Mouse (Mus musculus) cortical plate, adult 2 months (tissue): ENCODE measurements around the gene Eva1b. TPM values are rescaled to one million over a fixed set of nuclear protein-coding genes. Genes with fewer than 3 reads are reported as not detected.

Source experiments
- H3K27ac ChIP-seq: fragments of 200-500 bp; 2 replicates; pipeline ENCODE4 v1.5.1; 2012; ENCODE audit warnings: low read length, control low read depth, inconsistent platforms; ENCODE audit not compliant: insufficient read depth
- H3K4me1 ChIP-seq: fragments of 200-500 bp; 2 replicates; pipeline ENCODE4 v1.6.1; 2011; ENCODE audit warnings: low read length; ENCODE audit not compliant: control insufficient read depth, insufficient read depth
- H3K4me3 ChIP-seq: fragments of 200-500 bp; 2 replicates; pipeline ENCODE4 v1.5.1; 2011; ENCODE audit warnings: mild to moderate bottlenecking, low read length, control low read depth; ENCODE audit not compliant: insufficient read depth
- CTCF ChIP-seq: fragments of 200-500 bp; IDR thresholded peaks from 2 replicates; pipeline ENCODE4 v1.5.1; 2011; ENCODE audit warnings: mild to moderate bottlenecking, control low read depth, low read length; ENCODE audit not compliant: insufficient read depth; ENCODE audit errors: extremely low read depth
- POLR2A ChIP-seq: fragments of 200-500 bp; IDR thresholded peaks from 2 replicates; pipeline ENCODE4 v1.6.1; 2011; ENCODE audit warnings: mild to moderate bottlenecking, low read length, control low read depth; ENCODE audit not compliant: insufficient read depth; ENCODE audit errors: extremely low read depth
- polyA plus RNA-seq: library from polyadenylated mRNA; depleted of rRNA; stranded (reverse); fragments of >200 nt; gene quantifications from 2 replicates; pipeline ENCODE4 v1.2.3, GENCODE M21; 2012; rRNA removed

The Eva1b gene
- polyA plus RNA-seq, result 7.6 and 7.9 TPM in 2 replicates

- Histone ChIP-seq H3K4me1 (peaks cover 2% of the 10 kb centered on the region; the same call in 1 of the 2 replicates), H3K27ac (0 out of 2 replicates have a peak within 1 kb of the TSS, but pooled peaks have one; percentile 67), H3K4me3 (peak within 1 kb of the TSS; percentile 33)
- TF ChIP-seq CTCF (no peak), POLR2A (no peak)
Observed at GRCm38 (mm10) chr4:126147533-126148160, at the start of gene Eva1b. Gene Eva1b, plus strand, starts transcription at chr4:126147744.

- TF ChIP-seq CTCF, result no peak
- TF ChIP-seq POLR2A, result no peak
- Histone ChIP-seq H3K4me1 (no peaks in the 10 kb centered on the region; the same call in 1 of the 2 replicates), H3K27ac (no peak overlapping the region), H3K4me3 (no peak overlapping the region)
Observed at GRCm38 (mm10) chr4:126099365-126099764, 48.2 kb upstream of the Eva1b start.

GRCm38 (mm10) chr4:126100764-126101163, 46.8 kb upstream of the Eva1b start:
- H3K4me1 ChIP-seq, result peaks cover 2% of the 10 kb centered on the region; the same call in 1 of the 2 replicates
- H3K4me3 ChIP-seq, result no peak overlapping the region
- no peak overlapping the region for H3K27ac ChIP-seq
- no peak for TF ChIP-seq CTCF
- no peak for TF ChIP-seq POLR2A

- Histone ChIP-seq H3K4me3 (no peak overlapping the region), H3K27ac (peak overlapping the region; percentile 65), H3K4me1 (peaks cover 4% of the 10 kb centered on the region)
- TF ChIP-seq CTCF (no peak), POLR2A (no peak)
Observed at GRCm38 (mm10) chr4:126102061-126102841, 45.3 kb upstream of the Eva1b start.

- peak overlapping the region; percentile 65 for H3K27ac ChIP-seq
- peak overlapping the region; percentile 91 for H3K4me3 ChIP-seq
- TF ChIP-seq POLR2A (peak; percentile 14; the same call in 1 of the 2 replicates), CTCF (no peak)
- H3K4me1 ChIP-seq, result peaks cover 5% of the 10 kb centered on the region
Observed at GRCm38 (mm10) chr4:126103057-126103581, 44.4 kb upstream of the Eva1b start.

GRCm38 (mm10) chr4:126103590-126104068, 43.9 kb upstream of the Eva1b start, which contains the start of gene Stk40:
Gene Stk40, plus strand, starts transcription at chr4:126103957.
- TF ChIP-seq CTCF (peak; percentile 52), POLR2A (peak; percentile 84)
- Histone ChIP-seq H3K4me1 (peaks cover 7% of the 10 kb centered on the region), H3K4me3 (peak within 1 kb of the TSS; percentile 91), H3K27ac (peak within 1 kb of the TSS; percentile 65)

- Histone ChIP-seq H3K4me1 (peaks cover 10% of the 10 kb centered on the region), H3K27ac (0 out of 2 replicates have a peak overlapping the region, but pooled peaks have one; percentile 15), H3K4me3 (peak overlapping the region; percentile 91)
- no peak for TF ChIP-seq CTCF
- TF ChIP-seq POLR2A, result no peak
Observed at GRCm38 (mm10) chr4:126104261-126105075, 43.1 kb upstream of the Eva1b start.

- peak; percentile 45; the same call in 1 of the 2 replicates for TF ChIP-seq POLR2A
- TF ChIP-seq CTCF, result no peak
- Histone ChIP-seq H3K4me3 (peak overlapping the region; percentile 91), H3K4me1 (peaks cover 14% of the 10 kb centered on the region), H3K27ac (no peak overlapping the region)
Observed at GRCm38 (mm10) chr4:126105131-126105783, 42.3 kb upstream of the Eva1b start.
